Mouse (Mus musculus) adrenal gland, adult 8-10 months (tissue): ENCODE results near the gene Pxdc1. TPM values are rescaled to one million over a fixed set of nuclear protein-coding genes. Genes with fewer than 3 reads are reported as not detected.

Experiments
- total RNA-seq, 4 experiments: library from RNA; stranded (reverse); gene quantifications; 2 replicates each; pipeline ENCODE4 v1.2.4; 2022

Pxdc1 gene
- total RNA-seq, 4 experiments from 2014 or later, result 3.9 to 6.9 (median 5.4) TPM

Other genes starting within 250 kb of the Pxdc1 start
- gene Fam50b, start 81.4 kb upstream of the Pxdc1 start, total RNA-seq, result not detected
- 100 to 1,000 TPM in 1 of 4 experiments, 10 to 100 TPM in 3; 76.6 to 118 (median 85.6) TPM for gene Prpf4b, start 221.8 kb upstream of the Pxdc1 start, total RNA-seq